Mouse (Mus musculus) liver, adult 2 months (tissue): ENCODE measurements around the gene Cog1.

Experiments
- CTCF ChIP-seq: fragments of 200-500 bp; IDR thresholded peaks from 2 replicates; pipeline ENCODE4 v1.5.1; 2011; ENCODE audit warnings: low read depth, low read length, control low read depth
- POLR2A ChIP-seq: fragments of 200-500 bp; IDR thresholded peaks from 2 replicates; pipeline ENCODE4 v1.6.1; 2011; ENCODE audit warnings: low read length, control low read depth; ENCODE audit not compliant: insufficient read depth; ENCODE audit errors: extremely low read depth

DNA sequence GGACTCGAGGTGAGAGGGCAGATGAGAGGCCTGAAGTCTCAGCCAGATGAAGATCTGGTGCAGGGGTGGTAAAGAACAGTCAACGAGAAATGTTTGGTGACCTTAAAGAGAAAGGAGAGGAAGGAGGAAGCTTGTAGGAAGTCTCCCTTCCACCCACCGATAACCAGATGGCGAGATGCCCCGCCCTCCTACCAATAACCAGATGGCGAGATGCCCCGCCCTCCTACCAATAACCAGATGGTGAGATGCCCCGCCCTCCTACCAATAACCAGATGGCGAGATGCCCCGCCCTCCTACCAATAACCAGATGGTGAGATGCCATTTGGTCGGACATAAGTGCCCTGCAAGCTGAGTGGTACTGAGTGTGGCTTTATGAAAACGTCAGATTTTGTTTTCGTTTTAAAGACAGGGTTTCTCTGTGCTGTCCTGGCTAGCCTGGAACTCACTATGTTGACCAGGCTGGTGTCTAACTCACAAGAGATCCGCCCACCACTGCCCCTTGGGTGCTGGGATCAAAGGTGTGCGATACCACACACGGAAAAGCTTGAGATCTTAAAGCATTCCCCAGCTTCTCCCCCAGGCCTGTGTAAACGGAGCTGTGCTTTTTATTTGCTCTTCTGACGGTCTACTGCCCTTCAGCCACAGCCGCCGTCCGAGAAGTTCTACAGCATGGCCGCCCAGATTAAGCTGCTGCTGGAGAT is 2.4 kb downstream of the Cog1 start:
- TF ChIP-seq CTCF (no peak), POLR2A (no peak)
